Mouse (Mus musculus) bone marrow, adult 2 months (tissue): ENCODE results near the gene Grcc10.

Experiments
- CTCF ChIP-seq: fragments of 200-500 bp; IDR thresholded peaks from 2 replicates; pipeline ENCODE4 v1.5.1; 2011; ENCODE audit warnings: low read length, control low read depth; ENCODE audit not compliant: control insufficient read depth, insufficient read depth
- POLR2A ChIP-seq: fragments of 200-500 bp; IDR thresholded peaks from 2 replicates; pipeline ENCODE4 v1.6.1; 2011; ENCODE audit warnings: low read depth, mild to moderate bottlenecking, control low read depth, low read length, borderline replicate concordance; ENCODE audit not compliant: control insufficient read depth

DNA sequence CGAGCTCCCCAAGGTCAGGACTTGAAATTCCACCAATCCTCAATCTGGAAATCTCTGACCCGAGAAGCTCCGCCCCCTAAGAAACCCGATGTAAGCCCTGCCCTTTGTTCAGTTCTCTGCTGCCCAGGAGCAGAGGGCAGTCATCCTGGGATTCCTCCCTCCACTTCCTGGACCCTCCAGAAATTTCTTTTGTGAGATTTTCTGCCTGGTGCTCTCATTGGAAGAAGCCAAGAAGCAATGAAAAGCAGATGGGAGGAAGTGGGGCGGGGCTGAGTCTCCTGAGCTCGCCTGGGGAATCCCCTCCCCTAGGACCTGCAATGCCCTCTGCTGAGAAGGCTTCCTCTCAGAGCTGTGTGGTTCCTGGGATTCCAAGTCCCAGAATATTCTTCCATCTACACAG, 41.3 kb upstream of the Grcc10 start:
- TF ChIP-seq CTCF (no peak), POLR2A (no peak)
